Mouse (Mus musculus) testis, adult 2 months (tissue): ENCODE measurements around the gene Rpp25l. TPM values are rescaled to one million over a fixed set of nuclear protein-coding genes. Genes with fewer than 3 reads are reported as not detected.
"Not testable (repeated sequence)": the region's sequence is repeated elsewhere in the genome, so short reads cannot be mapped to it uniquely, and the experiment has no call there.

ENCODE experiments used
- H3K27ac ChIP-seq: fragments of 200-500 bp; 2 replicates; pipeline ENCODE4 v1.5.1; 2012; ENCODE audit warnings: low read depth, low read length; ENCODE audit not compliant: control insufficient read depth, insufficient read depth
- H3K27me3 ChIP-seq: fragments of 200-500 bp; 2 replicates; pipeline ENCODE4 v1.6.1; 2012; ENCODE audit warnings: mild to moderate bottlenecking, low read length, moderate library complexity; ENCODE audit not compliant: control insufficient read depth, insufficient read depth
- H3K36me3 ChIP-seq: fragments of 200-500 bp; 2 replicates; pipeline ENCODE4 v1.6.1; 2012; ENCODE audit warnings: mild to moderate bottlenecking, low read length; ENCODE audit not compliant: control insufficient read depth, insufficient read depth
- H3K4me1 ChIP-seq: fragments of 200-500 bp; 2 replicates; pipeline ENCODE4 v1.6.1; 2012; ENCODE audit warnings: low read length; ENCODE audit not compliant: control insufficient read depth, insufficient read depth
- H3K4me3 ChIP-seq: fragments of 200-500 bp; 2 replicates; pipeline ENCODE4 v1.5.1; 2012; ENCODE audit warnings: low read depth, mild to moderate bottlenecking, low read length, moderate library complexity, mixed read lengths; ENCODE audit not compliant: control insufficient read depth
- CTCF ChIP-seq: fragments of 200-500 bp; IDR thresholded peaks from 2 replicates; pipeline ENCODE4 v1.5.1; 2012; ENCODE audit warnings: low read depth, mild to moderate bottlenecking, inconsistent platforms, low read length, moderate library complexity; ENCODE audit not compliant: control insufficient read depth, insufficient read depth, insufficient replicate concordance
- polyA plus RNA-seq: library from polyadenylated mRNA; depleted of rRNA; stranded (reverse); fragments of >200 nt; gene quantifications from 2 replicates; pipeline ENCODE4 v1.2.3, GENCODE M21; 2012

The Rpp25l gene
- polyA plus RNA-seq, 1 experiment = 21.8 TPM

GRCm38 (mm10) chr4:41698421-41699016, 14.8 kb downstream of the Rpp25l start:
- not testable (repeated sequence) for H3K27ac ChIP-seq, H3K27me3 ChIP-seq, H3K4me1 ChIP-seq, H3K4me3 ChIP-seq, H3K36me3 ChIP-seq

- H3K4me3 ChIP-seq, H3K27me3 ChIP-seq, H3K4me1 ChIP-seq, H3K36me3 ChIP-seq, H3K27ac ChIP-seq: not testable (repeated sequence)
- peak; percentile 64; the same call in 1 of the 2 replicates for TF ChIP-seq CTCF
Measured at GRCm38 (mm10) chr4:41696930-41697841, 16.1 kb downstream of the Rpp25l start, which contains the start of gene Cntfr. TSS of gene Cntfr (minus strand) at chr4:41697089.

- not testable (repeated sequence) for H3K27me3 ChIP-seq, H3K4me3 ChIP-seq, H3K4me1 ChIP-seq, H3K27ac ChIP-seq, H3K36me3 ChIP-seq
Measured at GRCm38 (mm10) chr4:41696452-41696851, 16.9 kb downstream of the Rpp25l start.

- not testable (repeated sequence) for H3K36me3 ChIP-seq, H3K27ac ChIP-seq, H3K4me1 ChIP-seq, H3K27me3 ChIP-seq, H3K4me3 ChIP-seq
Measured at GRCm38 (mm10) chr4:41695800-41696199, 17.5 kb downstream of the Rpp25l start.

- H3K27me3 ChIP-seq, H3K4me3 ChIP-seq, H3K4me1 ChIP-seq, H3K27ac ChIP-seq, H3K36me3 ChIP-seq: not testable (repeated sequence)
Measured at GRCm38 (mm10) chr4:41693511-41693910, 19.8 kb downstream of the Rpp25l start.

- H3K27me3 ChIP-seq, H3K4me1 ChIP-seq, H3K4me3 ChIP-seq, H3K36me3 ChIP-seq, H3K27ac ChIP-seq: not testable (repeated sequence)
Measured at GRCm38 (mm10) chr4:41690014-41690413, 23.3 kb downstream of the Rpp25l start.

GRCm38 (mm10) chr4:41688562-41688961, 24.8 kb downstream of the Rpp25l start:
- H3K4me3 ChIP-seq, H3K27me3 ChIP-seq, H3K36me3 ChIP-seq, H3K27ac ChIP-seq, H3K4me1 ChIP-seq: not testable (repeated sequence)

- H3K27me3 ChIP-seq, H3K36me3 ChIP-seq, H3K4me3 ChIP-seq, H3K4me1 ChIP-seq, H3K27ac ChIP-seq: not testable (repeated sequence)
Measured at GRCm38 (mm10) chr4:41685882-41686492, 27.3 kb downstream of the Rpp25l start.

GRCm38 (mm10) chr4:41684931-41685453, 28.3 kb downstream of the Rpp25l start:
- H3K27ac ChIP-seq, H3K4me1 ChIP-seq, H3K27me3 ChIP-seq, H3K36me3 ChIP-seq, H3K4me3 ChIP-seq: not testable (repeated sequence)

GRCm38 (mm10) chr4:41684131-41684930, 29.0 kb downstream of the Rpp25l start:
- H3K4me3 ChIP-seq, H3K27me3 ChIP-seq, H3K27ac ChIP-seq, H3K4me1 ChIP-seq, H3K36me3 ChIP-seq: not testable (repeated sequence)

- H3K36me3 ChIP-seq, H3K27ac ChIP-seq, H3K27me3 ChIP-seq, H3K4me3 ChIP-seq, H3K4me1 ChIP-seq: not testable (repeated sequence)
Measured at GRCm38 (mm10) chr4:41683303-41683702, 30.0 kb downstream of the Rpp25l start.
